Mouse (Mus musculus) testis, adult 2 months (tissue): ENCODE measurements at regions not wholly inside any gene's neighbourhood (a gene's known extent, or its start where the extent isn't known, plus 50 kb on each side); places are given as distances from the start of the nearest gene placed in this dataset.

Experiments
- CTCF ChIP-seq: fragments of 200-500 bp; IDR thresholded peaks from 2 replicates; pipeline ENCODE4 v1.5.1; 2012; ENCODE audit warnings: low read depth, mild to moderate bottlenecking, inconsistent platforms, low read length, moderate library complexity; ENCODE audit not compliant: control insufficient read depth, insufficient read depth, insufficient replicate concordance
- POLR2A ChIP-seq: fragments of 200-500 bp; IDR thresholded peaks from 2 replicates; pipeline ENCODE4 v1.6.1; 2012; ENCODE audit warnings: low read depth, mild to moderate bottlenecking, inconsistent platforms, low read length, moderate library complexity; ENCODE audit not compliant: control insufficient read depth

GRCm38 (mm10) chr12:65420127-65420526 lies 194.8 kb downstream of the Wdr20rt start:
- TF ChIP-seq POLR2A, result no peak
- TF ChIP-seq CTCF, result no peak
